Mouse (Mus musculus) MEL (cell line): ENCODE data around the gene 1110008P14Rik. TPM values are rescaled to one million over a fixed set of nuclear protein-coding genes. Genes with fewer than 3 reads are reported as not detected.

ENCODE experiments used
- DNase-seq: peaks from one replicate; pipeline ENCODE4 v3.0.0; 2011; ENCODE audit warnings: low read depth, low spot score
- H3K27ac ChIP-seq: 2 replicates; pipeline ENCODE4 v1.5.1; 2012; ENCODE audit warnings: low read depth, mild to moderate bottlenecking, control low read depth, low read length, moderate library complexity; ENCODE audit not compliant: control insufficient read depth
- H3K27me3 ChIP-seq, 2 experiments: fragments of 150-350 bp in 1 of 2; sonication (generic) in 1 of 2; 2 replicates each; pipeline ENCODE4 v1.6.1; 2012; ENCODE audit warnings: low read length in 2 of 2, mild to moderate bottlenecking in 2 of 2, improper control_type of control experiment in 1 of 2, moderate library complexity in 1 of 2; ENCODE audit not compliant: insufficient read depth in 2 of 2, control insufficient read depth in 1 of 2
- H3K36me3 ChIP-seq, 2 experiments: 2 replicates each; pipeline ENCODE4 v1.6.1; 2012 to 2014; ENCODE audit warnings: low read length in 2 of 2, improper control_type of control experiment in 1 of 2, inconsistent platforms in 1 of 2, mild to moderate bottlenecking in 1 of 2; ENCODE audit not compliant: insufficient read depth in 2 of 2, control insufficient read depth in 1 of 2
- H3K4me1 ChIP-seq, 2 experiments: fragments of 150-350 bp in 1 of 2; sonication (generic) in 1 of 2; 2 replicates each; pipeline ENCODE4 v1.6.1; 2012; ENCODE audit warnings: low read length in 2 of 2, improper control_type of control experiment in 1 of 2, mild to moderate bottlenecking in 1 of 2; ENCODE audit not compliant: insufficient read depth in 2 of 2, control insufficient read depth in 1 of 2
- H3K4me3 ChIP-seq, 2 experiments: fragments of 150-350 bp in 1 of 2; sonication (generic) in 1 of 2; 2 replicates each; pipeline ENCODE4 v1.5.1; 2012; ENCODE audit warnings: low read depth in 2 of 2, low read length in 2 of 2, mild to moderate bottlenecking in 2 of 2, moderate library complexity in 2 of 2, control low read depth in 1 of 2, improper control_type of control experiment in 1 of 2; ENCODE audit not compliant: control insufficient read depth in 1 of 2, insufficient read depth in 1 of 2
- H3K79me2 ChIP-seq: 2 replicates; pipeline ENCODE4 v1.6.1; 2012; ENCODE audit warnings: mild to moderate bottlenecking, low read length, moderate library complexity; ENCODE audit not compliant: control insufficient read depth, poor library complexity, insufficient read depth
- H3K9ac ChIP-seq: 2 replicates; pipeline ENCODE4 v1.6.1; 2012; ENCODE audit warnings: low read depth, mild to moderate bottlenecking, control low read depth, low read length, moderate library complexity; ENCODE audit not compliant: control insufficient read depth, poor library complexity, severe bottlenecking
- H3K9me3 ChIP-seq: fragments of 150-350 bp; sonication (generic); replicated peaks from 2 replicates; pipeline ENCODE4 v1.6.1; 2012; ENCODE audit warnings: mild to moderate bottlenecking, low read length, improper control_type of control experiment, moderate library complexity; ENCODE audit not compliant: insufficient read depth
- BHLHE40 ChIP-seq: IDR thresholded peaks from 2 replicates; pipeline ENCODE4 v1.6.1; 2012; ENCODE audit warnings: low read depth, mild to moderate bottlenecking, inconsistent platforms, low read length, improper control_type of control experiment, borderline replicate concordance
- ELF1 ChIP-seq: IDR thresholded peaks from 2 replicates; pipeline ENCODE4 v1.6.1; 2014; ENCODE audit warnings: low read depth, mild to moderate bottlenecking, inconsistent platforms, low read length, improper control_type of control experiment, moderate library complexity
- MAFK ChIP-seq: IDR thresholded peaks from 2 replicates; pipeline ENCODE4 v1.6.1; 2011; ENCODE audit warnings: low read depth, mild to moderate bottlenecking, low read length, improper control_type of control experiment, borderline replicate concordance
- MAZ ChIP-seq: IDR thresholded peaks from 2 replicates; pipeline ENCODE4 v1.6.1; 2012; ENCODE audit warnings: low read depth, mild to moderate bottlenecking, inconsistent platforms, low read length, improper control_type of control experiment
- POLR2AphosphoS2 ChIP-seq: IDR thresholded peaks from 2 replicates; pipeline ENCODE4 v1.6.1; 2011; ENCODE audit warnings: low read length, improper control_type of control experiment
- POLR2AphosphoS5 ChIP-seq: IDR thresholded peaks from 2 replicates; pipeline ENCODE4 v1.6.1; 2012; ENCODE audit warnings: low read depth, borderline replicate concordance, mild to moderate bottlenecking, inconsistent platforms, low read length, moderate library complexity, mixed read lengths
- RAD21 ChIP-seq: IDR thresholded peaks from 2 replicates; pipeline ENCODE4 v1.6.1; 2011; ENCODE audit warnings: mild to moderate bottlenecking, low read depth, low read length, improper control_type of control experiment
- UBTF ChIP-seq: IDR thresholded peaks from 2 replicates; pipeline ENCODE4 v1.6.1; 2012; ENCODE audit warnings: low read depth, mild to moderate bottlenecking, inconsistent platforms, low read length, improper control_type of control experiment, moderate library complexity, borderline replicate concordance; ENCODE audit not compliant: insufficient read depth
- USF1 ChIP-seq: IDR thresholded peaks from 2 replicates; pipeline ENCODE4 v1.6.1; 2014; ENCODE audit warnings: low read depth, mild to moderate bottlenecking, inconsistent platforms, low read length, improper control_type of control experiment, moderate library complexity
- ZNF384 ChIP-seq: IDR thresholded peaks from 2 replicates; pipeline ENCODE4 v1.6.1; 2012; ENCODE audit warnings: low read depth, mild to moderate bottlenecking, inconsistent platforms, low read length, improper control_type of control experiment
- polyA plus RNA-seq, 2 experiments: library from polyadenylated mRNA; stranded (reverse) in 1 of 2; unstranded in 1 of 2; fragments of >175 nt in 1 of 2; fragments of >200 nt in 1 of 2; gene quantifications; 2 replicates each; pipeline versions ENCODE4 v1.2.1 to v1.2.4; 2012; ENCODE audit warnings: low replicate concordance in 2 of 2, low read depth in 1 of 2; ENCODE audit not compliant: insufficient read length in 2 of 2, insufficient read depth in 1 of 2, missing spikeins in 1 of 2
- total RNA-seq: library from RNA; depleted of rRNA; stranded (reverse); fragments of 300-350 nt; gene quantifications from 2 replicates; pipeline ENCODE4 v1.2.3, GENCODE M21; 2012

The 1110008P14Rik gene
- total and polyA plus RNA-seq, 3 experiments = 62.9 to 63.5 TPM; not detected in 1

GRCm38 (mm10) chr2:32411407-32411806 lies 29.7 kb upstream of the 1110008P14Rik start:
- Histone ChIP-seq H3K9ac (no peak overlapping the region), H3K79me2 (no peaks in the 10 kb centered on the region), H3K27me3 (no peaks in the 10 kb centered on the region), H3K9me3 (no peaks in the 10 kb centered on the region), H3K27ac (no peak overlapping the region), H3K4me1 (no peaks in the 10 kb centered on the region), H3K36me3 (no peaks in the 10 kb centered on the region; a peak in 1 of 4 replicates), H3K4me3 (no peak overlapping the region)
- DNase-seq = no peak
- TF ChIP-seq MAFK = no peak
- no peak for TF ChIP-seq MAZ
- TF ChIP-seq ZNF384 = no peak
- TF ChIP-seq USF1 = no peak

- H3K27me3 ChIP-seq = no peaks in the 10 kb centered on the region
- H3K4me3 ChIP-seq = no peak overlapping the region
- no peaks in the 10 kb centered on the region for H3K79me2 ChIP-seq
- H3K36me3 ChIP-seq = no peaks in the 10 kb centered on the region
- H3K4me1 ChIP-seq = no peaks in the 10 kb centered on the region
- no peak for DNase-seq
- no peak for TF ChIP-seq ELF1
- TF ChIP-seq BHLHE40 = no peak
- TF ChIP-seq POLR2AphosphoS2 = no peak
- no peak for TF ChIP-seq UBTF
- H3K27ac ChIP-seq = no peak overlapping the region
- H3K9ac ChIP-seq = no peak overlapping the region
- H3K9me3 ChIP-seq = no peaks in the 10 kb centered on the region
Observed at GRCm38 (mm10) chr2:32408429-32409424, 27.0 kb upstream of the 1110008P14Rik start.

- TF ChIP-seq BHLHE40 = no peak
- no peak for TF ChIP-seq RAD21
- TF ChIP-seq POLR2AphosphoS5 = no peak
- no peak for TF ChIP-seq USF1
- no peak for TF ChIP-seq ELF1
- TF ChIP-seq UBTF = no peak
- TF ChIP-seq, all 39 proteins: peak for 0
Observed at GRCm38 (mm10) chr2:32407144-32407824, 25.5 kb upstream of the 1110008P14Rik start.

More at GRCm38 (mm10) chr2:32407144-32407824, 25.5 kb upstream of the 1110008P14Rik start:
- Histone ChIP-seq H3K27ac (no peak overlapping the region), H3K9ac (no peak overlapping the region), H3K27me3 (no peaks in the 10 kb centered on the region), H3K9me3 (no peaks in the 10 kb centered on the region), H3K36me3 (no peaks in the 10 kb centered on the region), H3K79me2 (no peaks in the 10 kb centered on the region), H3K4me1 (no peaks in the 10 kb centered on the region), H3K4me3 (no peak overlapping the region)
- DNase-seq = no peak
